Mouse (Mus musculus): ENCODE measurements around the gene Zdhhc3.

DNA sequence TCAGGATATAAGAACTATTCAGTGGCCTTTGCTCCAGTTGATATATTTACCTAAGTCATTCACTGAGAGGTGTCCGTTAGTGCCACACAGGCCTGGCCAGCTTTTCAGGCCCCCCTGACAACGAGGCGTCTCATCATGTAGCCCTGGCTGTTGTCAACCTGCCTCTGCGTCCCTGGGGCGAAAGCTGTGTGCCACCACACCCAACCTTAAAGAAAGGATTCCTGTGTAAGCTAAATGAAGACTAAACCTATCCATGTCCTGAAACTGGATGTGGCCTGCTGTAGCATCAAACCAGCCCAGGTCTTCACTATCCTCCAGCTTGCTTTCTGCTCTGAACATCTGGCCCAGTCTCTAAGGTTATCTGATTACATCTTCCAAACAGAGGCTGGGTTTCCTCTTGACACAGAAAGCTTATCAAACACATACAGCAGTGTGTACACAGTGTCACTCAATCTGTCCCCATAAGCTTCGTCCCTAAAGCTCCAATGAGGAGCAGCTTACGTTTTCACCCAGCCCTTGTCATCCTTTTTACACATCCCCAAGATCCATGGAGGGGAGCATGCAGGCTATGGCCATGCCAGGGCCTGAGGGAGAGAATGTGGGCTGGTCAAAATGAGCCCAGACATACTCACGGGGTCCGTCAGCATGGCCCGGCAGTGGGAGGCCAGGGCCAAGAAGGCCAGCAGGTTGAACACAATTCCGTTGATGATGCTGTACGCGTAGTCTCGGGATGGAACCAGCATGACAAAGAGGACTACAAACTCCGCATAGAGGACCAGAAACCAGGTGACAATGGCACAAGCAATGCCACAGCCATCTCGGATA, 13.2 kb downstream of the Zdhhc3 start:
- TF ChIP-seq CTCF (IDR thresholded peaks at IDR 0.05; ENCODE audit: borderline replicate concordance, control insufficient read depth, extremely low read depth, insufficient read depth, low read length, poor library complexity) (no peak), POLR2A (IDR thresholded peaks at IDR 0.05; ENCODE audit: control insufficient read depth, extremely low read depth, insufficient read depth, low read length, poor library complexity) (no peak)
